Mouse (Mus musculus): ENCODE data around the gene Atg7.

GRCm38 (mm10) chr6:114726681-114727080, 83.8 kb downstream of the Atg7 start:
- TF ChIP-seq USF1 (IDR thresholded peaks at IDR 0.05; ENCODE audit: low read depth) (no peak), POLR2A (IDR thresholded peaks at IDR 0.05; ENCODE audit: insufficient read length, low read depth) (no peak), E2F4 (IDR thresholded peaks at IDR 0.05; ENCODE audit: insufficient read depth) (no peak), TCF12 (IDR thresholded peaks at IDR 0.05; ENCODE audit: insufficient read depth, poor library complexity, severe bottlenecking) (no peak), POLR2AphosphoS2 (IDR thresholded peaks at IDR 0.05; ENCODE audit: insufficient read length, low read depth) (no peak), REST (IDR thresholded peaks at IDR 0.05; ENCODE audit: insufficient read depth, insufficient read length) (no peak), CEBPB (IDR thresholded peaks at IDR 0.05; ENCODE audit: insufficient read depth, poor library complexity, severe bottlenecking) (no peak), TCF3 (IDR thresholded peaks at IDR 0.05; ENCODE audit: insufficient read length, low read depth) (no peak)

All from myocyte (in vitro differentiated cells).